Mouse (Mus musculus) forebrain, postnatal 0 days (tissue): ENCODE data around the gene Enox1. TPM values are rescaled to one million over a fixed set of nuclear protein-coding genes. Genes with fewer than 3 reads are reported as not detected.
A peak's percentile ranks its signal among the peaks of the same experiment; 100 is the strongest.

Source experiments
- ATAC-seq: fragments of 200-750 bp; cut with Nextera tagmentation; 2 replicates; pipeline ENCODE4 v1.8.0; 2017; ENCODE audit warnings: mild to moderate bottlenecking, moderate library complexity
- DNase-seq: peaks from one replicate; pipeline ENCODE4 v3.0.0-alpha.2; 2015
- H3K27ac ChIP-seq: fragments of 300-500 bp; sonication (generic); 2 replicates; pipeline ENCODE4 v1.5.1; 2014; ENCODE audit warnings: low read depth, mild to moderate bottlenecking, antibody characterized with exemption, low read length, moderate library complexity, mixed read lengths
- H3K27me3 ChIP-seq: fragments of 300-500 bp; sonication (generic); 2 replicates; pipeline ENCODE4 v1.6.1; 2014; ENCODE audit warnings: mild to moderate bottlenecking, low read length, mixed read lengths; ENCODE audit not compliant: insufficient read depth
- H3K36me3 ChIP-seq: fragments of 300-500 bp; sonication (generic); 2 replicates; pipeline ENCODE4 v1.6.1; 2014; ENCODE audit warnings: mild to moderate bottlenecking, moderate library complexity; ENCODE audit not compliant: insufficient read depth
- H3K4me1 ChIP-seq: fragments of 300-500 bp; sonication (generic); 2 replicates; pipeline ENCODE4 v1.6.1; 2014; ENCODE audit warnings: antibody characterized with exemption; ENCODE audit not compliant: insufficient read depth
- H3K4me2 ChIP-seq: fragments of 300-500 bp; sonication (generic); 2 replicates; pipeline ENCODE4 v1.6.1; 2014; ENCODE audit warnings: low read depth, mild to moderate bottlenecking, moderate library complexity
- H3K4me3 ChIP-seq: fragments of 300-500 bp; sonication (generic); 2 replicates; pipeline ENCODE4 v1.5.1; 2014; ENCODE audit warnings: low read depth, low read length, mixed read lengths
- H3K9ac ChIP-seq: fragments of 300-500 bp; sonication (generic); 2 replicates; pipeline ENCODE4 v1.6.1; 2014; ENCODE audit warnings: mild to moderate bottlenecking
- H3K9me3 ChIP-seq: fragments of 300-500 bp; sonication (generic); 2 replicates; pipeline ENCODE4 v1.6.1; 2016; ENCODE audit warnings: low read length
- CTCF ChIP-seq: sonication (generic); IDR thresholded peaks from 2 replicates; pipeline ENCODE4 v1.5.1; 2016; ENCODE audit warnings: antibody characterized with exemption, control low read depth, low read depth
- WGBS: fragments of 180-500 bp; shearing (Covaris S2); extraction: QIAGEN DNeasy Blood & Tissue Kit; methylation state at CpG from one replicate; pipeline ENCODE4 v1.1.7; 2014; 5-methylcytosine and 5-hydroxymethylcytosine counted together
- polyA plus RNA-seq: library from polyadenylated mRNA; unstranded; fragments of >200 nt; fragmentation: Nextera tagmentation; extraction: Ambion mirVana; gene quantifications from 2 replicates; pipeline ENCODE4 v1.2.1, GENCODE M21; 2015
- total RNA-seq: library from RNA; depleted of rRNA; stranded (reverse); fragments of >200 nt; gene quantifications from 2 replicates; pipeline ENCODE4 v1.2.3, GENCODE M21; 2014

The Enox1 gene
- total and polyA plus RNA-seq, 2 experiments from 2014 or later = 39.9 to 61.8 TPM

DNA sequence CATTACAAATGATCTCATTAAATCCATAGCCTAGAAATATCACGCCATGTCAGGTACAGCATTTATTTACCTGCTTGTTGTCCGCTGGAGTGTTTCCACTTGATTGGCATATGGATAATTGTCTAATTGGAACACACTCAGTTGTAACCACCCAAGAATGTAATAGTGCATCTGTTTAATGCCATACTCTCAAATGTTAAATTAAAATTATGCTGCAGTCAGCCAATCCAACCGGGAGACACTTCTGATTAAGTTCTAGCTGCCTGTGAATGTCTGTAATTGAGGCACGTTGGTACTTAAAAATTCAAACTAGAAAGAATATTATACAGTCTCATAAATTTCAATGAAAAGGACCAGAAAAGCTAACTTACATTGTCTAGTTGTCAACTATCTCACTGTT lies 502.2 kb downstream of the Enox1 start:
- 42% methylated on average over 4 of the region's 4 CpGs for WGBS
- no peak overlapping the region for H3K27ac ChIP-seq
- no peaks in the 10 kb centered on the region for H3K36me3 ChIP-seq
- no peak overlapping the region for H3K9ac ChIP-seq
- no peak overlapping the region for H3K4me2 ChIP-seq
- H3K4me3 ChIP-seq = no peak overlapping the region
- H3K4me1 ChIP-seq = no peaks in the 10 kb centered on the region
- no peaks in the 10 kb centered on the region for H3K9me3 ChIP-seq
- H3K27me3 ChIP-seq = no peaks in the 10 kb centered on the region
- no peak for ATAC-seq
- no peak for TF ChIP-seq CTCF
- DNase-seq = no peak

DNA sequence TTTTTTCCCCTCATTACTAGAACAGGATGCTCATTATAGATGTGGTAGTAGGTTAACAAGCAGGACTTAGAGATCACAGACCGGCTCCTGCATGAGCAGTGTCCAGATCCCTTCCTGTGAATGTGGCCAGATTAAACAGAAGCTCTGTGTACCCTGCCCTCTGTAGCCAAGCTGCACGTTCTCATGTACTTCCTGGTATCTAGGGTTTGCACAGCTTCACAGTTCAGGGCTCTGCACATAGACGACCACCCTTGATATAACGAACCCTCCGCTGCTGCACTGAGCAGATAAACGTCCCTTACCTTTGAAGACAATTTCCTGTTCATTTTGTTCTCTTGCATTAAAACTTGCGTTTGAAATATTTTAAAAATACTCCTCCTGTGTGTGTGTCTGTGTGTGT lies 505.7 kb downstream of the Enox1 start:
- Histone ChIP-seq H3K4me2 (no peak overlapping the region), H3K4me1 (no peaks in the 10 kb centered on the region), H3K27ac (no peak overlapping the region), H3K27me3 (no peaks in the 10 kb centered on the region), H3K9me3 (no peaks in the 10 kb centered on the region), H3K36me3 (peaks cover 13% of the 10 kb centered on the region; the same call in 1 of the 2 replicates), H3K4me3 (no peak overlapping the region), H3K9ac (no peak overlapping the region)
- WGBS = 63% methylated on average over 7 of the region's 7 CpGs
- DNase-seq (no peak), ATAC-seq (no peak)
- no peak for TF ChIP-seq CTCF

DNA sequence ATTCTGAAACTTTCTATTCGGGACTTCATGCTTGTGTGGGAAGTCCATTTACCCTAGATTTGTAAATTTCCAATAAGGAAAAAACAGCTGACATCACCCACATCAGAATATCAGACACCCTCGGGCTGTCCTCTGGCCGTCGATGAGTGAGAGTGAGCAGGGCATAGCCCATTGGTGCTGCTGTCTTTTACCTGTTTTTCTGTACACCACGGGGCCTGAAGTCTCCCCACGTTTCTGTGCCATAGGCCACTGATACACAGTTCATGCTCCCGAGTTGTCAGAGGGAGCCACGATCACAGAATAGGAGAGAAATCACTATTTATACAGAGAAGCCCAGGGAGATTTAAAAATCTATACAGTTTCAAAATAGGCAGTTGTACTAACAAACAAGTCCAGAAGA lies 506.4 kb downstream of the Enox1 start:
- H3K4me3 ChIP-seq = no peak overlapping the region
- H3K27me3 ChIP-seq = no peaks in the 10 kb centered on the region
- WGBS = 78% methylated on average over 8 of the region's 8 CpGs
- no peak for ATAC-seq
- no peaks in the 10 kb centered on the region for H3K9me3 ChIP-seq
- DNase-seq = no peak
- H3K36me3 ChIP-seq = peaks cover 13% of the 10 kb centered on the region; the same call in 1 of the 2 replicates
- H3K4me1 ChIP-seq = no peaks in the 10 kb centered on the region
- H3K9ac ChIP-seq = no peak overlapping the region
- no peak for TF ChIP-seq CTCF
- no peak overlapping the region for H3K27ac ChIP-seq
- no peak overlapping the region for H3K4me2 ChIP-seq

GRCm38 (mm10) chr14:77668096-77668495 lies 511.5 kb downstream of the Enox1 start:
- no peak overlapping the region for H3K9ac ChIP-seq
- H3K9me3 ChIP-seq = no peaks in the 10 kb centered on the region
- no peak overlapping the region for H3K4me3 ChIP-seq
- H3K27me3 ChIP-seq = no peaks in the 10 kb centered on the region
- no peak overlapping the region for H3K27ac ChIP-seq
- 25% methylated on average over 3 of the region's 3 CpGs for WGBS
- H3K4me2 ChIP-seq = no peak overlapping the region
- peaks cover 16% of the 10 kb centered on the region; the same call in 1 of the 2 replicates for H3K36me3 ChIP-seq
- no peak for TF ChIP-seq CTCF
- peaks cover 6% of the 10 kb centered on the region; the same call in 1 of the 2 replicates for H3K4me1 ChIP-seq
- DNase-seq (no peak), ATAC-seq (no peak)

DNA sequence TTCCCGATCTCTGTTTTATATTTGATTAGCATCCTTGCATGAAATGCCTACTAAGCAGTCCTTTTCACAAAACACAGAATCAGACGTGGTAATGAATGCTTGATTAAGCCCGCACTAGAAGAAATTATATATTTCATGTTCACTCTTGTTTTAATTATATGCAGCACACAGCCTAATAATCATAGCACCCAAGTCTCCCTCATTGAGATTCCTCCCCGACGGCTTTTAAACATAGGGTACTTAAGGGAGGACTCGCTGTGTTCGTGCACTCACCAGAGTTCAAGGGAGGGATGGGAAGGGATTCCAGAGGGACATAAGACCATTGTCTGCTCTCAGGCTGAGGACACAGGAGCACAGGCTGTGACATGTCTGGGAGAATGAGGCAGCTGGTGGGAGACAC lies 512.9 kb downstream of the Enox1 start:
- 56% methylated on average over 7 of the region's 7 CpGs for WGBS
- Histone ChIP-seq H3K4me2 (no peak overlapping the region), H3K27ac (peak overlapping the region; percentile 64), H3K27me3 (no peaks in the 10 kb centered on the region), H3K9me3 (no peaks in the 10 kb centered on the region), H3K9ac (no peak overlapping the region), H3K4me3 (no peak overlapping the region), H3K36me3 (peaks cover 16% of the 10 kb centered on the region; the same call in 1 of the 2 replicates), H3K4me1 (peaks cover 6% of the 10 kb centered on the region; the same call in 1 of the 2 replicates)
- ATAC-seq (peak; percentile 63; the same call in 1 of the 2 replicates), DNase-seq (no peak)
- no peak for TF ChIP-seq CTCF

DNA sequence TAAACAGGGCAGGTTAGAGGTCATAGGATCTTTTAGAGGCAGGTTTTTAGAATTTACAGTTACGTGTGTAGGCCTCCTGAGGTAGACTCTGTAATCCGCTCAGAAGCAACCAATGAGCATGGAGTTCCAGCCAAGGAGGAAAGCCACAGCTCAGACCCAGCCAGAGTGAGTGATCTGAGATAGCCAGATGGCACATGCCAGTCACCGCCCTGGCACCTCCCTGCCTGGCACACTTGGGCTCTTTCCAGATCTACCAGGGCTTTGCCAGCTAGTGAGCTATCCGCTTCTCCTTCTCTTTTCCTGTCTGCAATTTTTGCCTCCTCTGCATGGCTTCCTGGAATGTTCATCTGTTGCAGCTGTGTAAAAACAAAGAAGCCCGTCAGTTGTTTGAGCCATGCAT lies 514.4 kb downstream of the Enox1 start:
- H3K27ac ChIP-seq = no peak overlapping the region
- TF ChIP-seq CTCF = no peak
- no peak overlapping the region for H3K4me2 ChIP-seq
- H3K27me3 ChIP-seq = no peaks in the 10 kb centered on the region
- WGBS = 52% methylated on average over 5 of the region's 5 CpGs
- H3K36me3 ChIP-seq = peaks cover 11% of the 10 kb centered on the region; the same call in 1 of the 2 replicates
- ATAC-seq (peak; percentile 50), DNase-seq (peak; percentile 51)
- H3K9me3 ChIP-seq = no peaks in the 10 kb centered on the region
- H3K4me3 ChIP-seq = no peak overlapping the region
- H3K4me1 ChIP-seq = peaks cover 6% of the 10 kb centered on the region; the same call in 1 of the 2 replicates
- no peak overlapping the region for H3K9ac ChIP-seq

GRCm38 (mm10) chr14:77671961-77672360 lies 515.4 kb downstream of the Enox1 start:
- no peak overlapping the region for H3K27ac ChIP-seq
- peaks cover 6% of the 10 kb centered on the region; the same call in 1 of the 2 replicates for H3K4me1 ChIP-seq
- H3K4me2 ChIP-seq = no peak overlapping the region
- WGBS = 67% methylated on average over 11 of the region's 11 CpGs
- no peaks in the 10 kb centered on the region for H3K27me3 ChIP-seq
- no peak for TF ChIP-seq CTCF
- no peak overlapping the region for H3K9ac ChIP-seq
- DNase-seq (no peak), ATAC-seq (no peak)
- no peaks in the 10 kb centered on the region for H3K9me3 ChIP-seq
- 0 out of 2 replicates have a peak, but pooled peaks cover 3% of the 10 kb centered on the region for H3K36me3 ChIP-seq
- H3K4me3 ChIP-seq = no peak overlapping the region
